Comparison of ENCODE assay signal across 15 mouse cellular contexts in the genomic region with DNA sequence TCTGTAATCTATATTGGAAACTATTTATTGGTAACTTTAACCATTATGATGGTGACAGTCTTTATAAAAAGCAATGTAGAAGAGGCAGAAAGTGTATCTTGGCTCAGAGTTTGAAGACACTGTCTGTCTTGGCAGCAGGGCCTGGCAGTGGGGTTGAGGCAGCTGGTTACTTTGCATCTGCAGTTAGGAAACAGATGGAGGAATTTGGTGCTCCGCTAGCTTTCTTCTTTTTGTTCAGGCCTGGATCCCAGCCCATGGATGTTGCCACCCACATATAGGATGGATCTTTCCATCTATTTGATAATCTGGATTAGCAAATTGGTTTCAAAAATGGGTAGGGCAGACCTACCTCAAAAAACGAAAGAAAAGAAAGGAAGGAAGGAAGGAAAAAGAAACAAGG. TPM values are rescaled to one million over a fixed set of nuclear protein-coding genes. Genes with fewer than 3 reads are reported as not detected.
DNase-seq lines count a peak whose midpoint lies in the region; TF ChIP-seq lines count a peak whose summit lies in the region.
"Had no signal": no experiment of that assay in that cellular context is flagged by ENCODE, and none has a peak within 500 bp of the region (broad histone marks: within the 10 kb centered on the region; RNA-seq: fewer than 3 reads in every experiment).

No protein-coding gene starts in this region.

- H3K4me3 ChIP-seq in layer of hippocampus, adult 2 months = no peak overlapping the region
- H3K4me3 ChIP-seq: embryonic facial prominence, embryonic 13.5 days; heart, adult 2 months; left cerebral cortex, adult 2 months; liver, embryonic 12.5 days; midbrain, embryonic 10.5 days had no signal

- TF ChIP-seq CTCF in layer of hippocampus, adult 2 months (conservative IDR thresholded peaks at IDR 0.05) = no peak

- DNase-seq in frontal cortex, postnatal 36 days (ENCODE audit: low spot score in 2 of 2) = peak; percentile 35 to 70
- no peak for DNase-seq in frontal cortex, postnatal 25 days (ENCODE audit: low spot score in 2 of 2)
- DNase-seq in layer of hippocampus, adult 2 months (ENCODE audit: low spot score in 2 of 2) = peak; percentile 56 to 78
- peak; percentile 37 to 60 for DNase-seq in left cerebral cortex, adult 9 months (ENCODE audit: low spot score in 2 of 2)
- DNase-seq in right cerebral cortex, postnatal 36 days (ENCODE audit: low spot score in 2 of 2) = peak; percentile 16 to 28
- no peak for DNase-seq in urinary bladder, postnatal 10 days (ENCODE audit: low spot score)
- DNase-seq in adrenal gland, postnatal 36 days = no peak
- DNase-seq: adrenal gland, postnatal 10 days; heart, adult 2 months; heart, postnatal 10 days; kidney, adult 2 months had no signal

- H3K27ac ChIP-seq in layer of hippocampus, adult 2 months = peak overlapping the region; percentile 58; the same call in 1 of the 2 replicates
- H3K27ac ChIP-seq: embryonic facial prominence, embryonic 13.5 days; heart, adult 2 months; left cerebral cortex, adult 2 months; liver, embryonic 12.5 days; midbrain, embryonic 10.5 days had no signal

RNA-seq across cellular contexts. Expression of a gene that starts 12.9 kb away (rescaled TPM):
- 100 to 1,000 TPM; 233 to 241 TPM for total RNA-seq in layer of hippocampus, adult 2 months (2021)
- 100 to 1,000 TPM; 369 to 403 TPM for total RNA-seq in adrenal gland, postnatal 36 days (2021)

RNA-seq across cellular contexts. Expression of a gene that starts 22.3 kb away (rescaled TPM):
- total RNA-seq in layer of hippocampus, adult 2 months (2021) = not detected
- not detected for total RNA-seq in adrenal gland, postnatal 36 days (2021)
- total RNA-seq: adrenal gland, postnatal 10 days; heart, adult 2 months; heart, postnatal 10 days; left cerebral cortex, adult 2 months had no signal

RNA-seq across cellular contexts. Expression of a gene that starts 29.6 kb away (rescaled TPM):
- 10 to 100 TPM; 93.5 to 99.0 TPM for total RNA-seq in layer of hippocampus, adult 2 months (2021)
- total RNA-seq in adrenal gland, postnatal 36 days (2021) = 10 to 100 TPM; 46.1 TPM

Comparison
In these comparisons a context has a peak if more than half of its experiments do, and no peak if none do; other contexts are left out.
1. DNase-seq: peak in frontal cortex, postnatal 36 days (2 of 2), layer of hippocampus, adult 2 months (2 of 2), left cerebral cortex, adult 9 months (2 of 2) and right cerebral cortex, postnatal 36 days (2 of 2); none in frontal cortex, postnatal 25 days (0 of 2), urinary bladder, postnatal 10 days (single experiment) and adrenal gland, postnatal 36 days (0 of 2).